Mouse (Mus musculus) hindbrain, embryonic 15.5 days (tissue): ENCODE data around the gene Ikzf5. TPM values are rescaled to one million over a fixed set of nuclear protein-coding genes. Genes with fewer than 3 reads are reported as not detected.
A peak's percentile ranks its signal among the peaks of the same experiment; 100 is the strongest.
"Not testable (repeated sequence)": the region's sequence is repeated elsewhere in the genome, so short reads cannot be mapped to it uniquely, and the experiment has no call there.

Source experiments
- ATAC-seq: fragments of 200-750 bp; cut with Nextera tagmentation; 2 replicates; pipeline ENCODE4 v1.8.0; 2017; ENCODE audit warnings: low read depth, moderate number of reproducible peaks, moderate TSS enrichment; ENCODE audit not compliant: low FRiP score
- H3K27ac ChIP-seq: fragments of 300-500 bp; sonication (generic); replicated peaks from 2 replicates; pipeline ENCODE4 v1.5.1; 2015; ENCODE audit warnings: mild to moderate bottlenecking, inconsistent platforms
- H3K27me3 ChIP-seq: fragments of 300-500 bp; sonication (generic); 2 replicates; pipeline ENCODE4 v1.6.1; 2015; ENCODE audit warnings: control low read depth, inconsistent platforms
- H3K36me3 ChIP-seq: fragments of 300-500 bp; sonication (generic); 2 replicates; pipeline ENCODE4 v1.6.1; 2015; ENCODE audit warnings: control low read depth, inconsistent platforms
- H3K4me1 ChIP-seq: fragments of 300-500 bp; sonication (generic); replicated peaks from 2 replicates; pipeline ENCODE4 v1.6.1; 2015; ENCODE audit warnings: control low read depth, inconsistent platforms
- H3K4me2 ChIP-seq: fragments of 300-500 bp; sonication (generic); 2 replicates; pipeline ENCODE4 v1.6.1; 2015; ENCODE audit warnings: moderate library complexity, mild to moderate bottlenecking, inconsistent platforms
- H3K4me3 ChIP-seq: fragments of 300-500 bp; sonication (generic); 2 replicates; pipeline ENCODE4 v1.5.1; 2015; ENCODE audit warnings: mild to moderate bottlenecking, inconsistent platforms
- H3K9ac ChIP-seq: fragments of 300-500 bp; sonication (generic); 2 replicates; pipeline ENCODE4 v1.6.1; 2015; ENCODE audit warnings: inconsistent platforms
- H3K9me3 ChIP-seq: fragments of 300-500 bp; sonication (generic); 2 replicates; pipeline ENCODE4 v1.6.1; 2016; ENCODE audit warnings: control low read depth, inconsistent platforms
- whole genome bisulfite sequencing: fragments of 180-500 bp; shearing (Covaris S2); methylation state at CpG from one replicate; pipeline ENCODE4 v1.1.7; 2015; 5-methylcytosine and 5-hydroxymethylcytosine counted together
- polyA plus RNA-seq: library from polyadenylated mRNA; unstranded; fragments of >200 nt; fragmentation: Nextera tagmentation; extraction: Ambion mirVana; gene quantifications from 2 replicates; pipeline ENCODE4 v1.2.1, GENCODE M21; 2015

Ikzf5 gene
- 10.4 and 13.4 TPM in 2 replicates for polyA plus RNA-seq

- Histone ChIP-seq H3K4me2 (peak within 1 kb of the TSS; percentile 77), H3K9ac (peak within 1 kb of the TSS; percentile 95), H3K9me3 (no peaks in the 10 kb centered on the region), H3K4me1 (peaks cover 36% of the 10 kb centered on the region), H3K4me3 (peak within 1 kb of the TSS; percentile 99), H3K36me3 (no peaks in the 10 kb centered on the region), H3K27me3 (no peaks in the 10 kb centered on the region), H3K27ac (peak within 1 kb of the TSS; percentile 82)
- under 1% methylated on average over 42 of the region's 42 CpGs for WGBS
- peak; percentile 98 for ATAC-seq
Measured at GRCm38 (mm10) chr7:131410416-131411058, at the start of gene Ikzf5, which contains the start of gene Acadsb. Ikzf5 (minus strand) TSS chr7:131410521. Acadsb (plus strand) TSS chr7:131410601.

DNA sequence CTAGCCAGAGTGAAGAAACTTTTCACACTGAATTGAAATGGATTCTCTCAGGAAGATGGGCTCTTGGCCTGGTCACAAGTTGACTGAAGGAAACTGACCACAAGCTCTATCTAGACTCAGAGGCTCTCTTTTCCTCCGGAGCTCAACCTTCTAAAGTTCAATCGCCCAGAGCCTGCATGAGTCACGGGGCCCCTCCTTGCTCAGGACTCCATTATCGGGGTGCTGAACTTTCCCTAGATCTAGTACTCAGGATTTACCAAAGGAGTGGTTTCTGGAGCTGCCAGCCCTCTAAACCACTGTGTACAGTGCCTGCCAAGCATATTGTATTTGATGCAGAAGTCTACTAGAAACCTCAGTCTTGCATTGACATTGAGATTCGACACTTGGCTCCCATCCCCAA, 46.4 kb upstream of the Ikzf5 start:
- Histone ChIP-seq H3K36me3 (no peaks in the 10 kb centered on the region), H3K27me3 (no peaks in the 10 kb centered on the region), H3K27ac (no peak overlapping the region), H3K9ac (no peak overlapping the region), H3K4me2 (no peak overlapping the region), H3K4me3 (no peak overlapping the region), H3K4me1 (no peaks in the 10 kb centered on the region), H3K9me3 (no peaks in the 10 kb centered on the region)
- ATAC-seq = no peak
- 93% methylated on average over 5 of the region's 5 CpGs for WGBS

DNA sequence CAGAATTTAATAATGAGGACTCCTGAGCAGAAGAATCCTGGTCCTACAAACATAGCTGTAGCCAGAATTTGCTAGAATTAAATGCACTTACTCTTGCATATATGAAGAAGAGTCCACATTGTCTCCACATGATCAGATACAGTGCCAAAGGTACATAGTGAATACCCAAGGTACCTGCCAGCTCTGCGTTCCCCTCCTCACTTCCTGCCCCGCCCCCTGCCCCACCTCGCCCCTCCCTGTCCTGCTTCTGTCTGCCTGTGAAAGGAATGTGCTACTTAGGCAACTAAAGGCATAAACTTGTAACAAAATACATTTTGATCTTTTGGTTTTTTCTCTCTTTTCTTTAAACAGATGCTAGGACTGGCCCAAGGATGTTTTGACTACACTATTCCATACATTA, 26.7 kb upstream of the Ikzf5 start:
- H3K27ac ChIP-seq = no peak overlapping the region
- H3K36me3 ChIP-seq = peaks cover 17% of the 10 kb centered on the region; the same call in 1 of the 2 replicates
- no peak overlapping the region for H3K4me3 ChIP-seq
- no peak overlapping the region for H3K4me2 ChIP-seq
- H3K4me1 ChIP-seq = no peaks in the 10 kb centered on the region
- 79% methylated on average over 3 of the region's 3 CpGs for WGBS
- no peak overlapping the region for H3K9ac ChIP-seq
- no peaks in the 10 kb centered on the region for H3K27me3 ChIP-seq
- no peak for ATAC-seq
- H3K9me3 ChIP-seq = no peaks in the 10 kb centered on the region

GRCm38 (mm10) chr7:131434276-131434675, 24.0 kb upstream of the Ikzf5 start:
- no peak overlapping the region for H3K4me2 ChIP-seq
- no peak for ATAC-seq
- no peak overlapping the region for H3K4me3 ChIP-seq
- H3K4me1 ChIP-seq = no peaks in the 10 kb centered on the region
- H3K9ac ChIP-seq = no peak overlapping the region
- no peaks in the 10 kb centered on the region for H3K9me3 ChIP-seq
- no peaks in the 10 kb centered on the region for H3K27me3 ChIP-seq
- 83% methylated on average over 1 of the region's 1 CpGs for WGBS
- no peak overlapping the region for H3K27ac ChIP-seq
- H3K36me3 ChIP-seq = peaks cover 30% of the 10 kb centered on the region

DNA sequence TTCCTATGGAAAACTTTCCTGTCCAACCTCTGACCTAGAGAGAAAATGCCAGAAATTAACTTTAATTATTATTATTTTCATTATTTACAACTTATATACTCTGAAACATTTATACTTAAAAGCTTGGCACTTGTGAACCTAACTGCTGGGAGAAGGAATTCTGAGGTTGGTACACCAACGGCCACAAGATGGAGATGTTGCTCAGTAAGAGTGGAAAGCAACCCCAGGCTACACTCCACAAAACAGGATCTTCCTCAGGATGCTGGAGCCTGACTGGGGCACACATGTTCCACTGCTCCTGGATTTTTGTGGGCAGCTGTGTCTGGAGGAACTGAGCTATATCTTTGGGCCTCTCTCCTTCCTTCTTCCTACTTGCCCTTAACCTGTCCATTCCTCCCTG, 21.9 kb upstream of the Ikzf5 start:
- H3K36me3 ChIP-seq = peaks cover 38% of the 10 kb centered on the region
- peak; percentile 38; the same call in 1 of the 2 replicates for ATAC-seq
- no peaks in the 10 kb centered on the region for H3K27me3 ChIP-seq
- H3K4me2 ChIP-seq = no peak overlapping the region
- H3K27ac ChIP-seq = no peak overlapping the region
- no peaks in the 10 kb centered on the region for H3K9me3 ChIP-seq
- no peaks in the 10 kb centered on the region for H3K4me1 ChIP-seq
- H3K4me3 ChIP-seq = no peak overlapping the region
- WGBS = 18% methylated on average over 1 of the region's 1 CpGs
- no peak overlapping the region for H3K9ac ChIP-seq

GRCm38 (mm10) chr7:131427331-131427730, 17.0 kb upstream of the Ikzf5 start:
- no peak for ATAC-seq
- Histone ChIP-seq H3K36me3 (peaks cover 46% of the 10 kb centered on the region), H3K4me1 (no peaks in the 10 kb centered on the region), H3K9ac (no peak overlapping the region), H3K4me3 (no peak overlapping the region), H3K9me3 (no peaks in the 10 kb centered on the region), H3K27ac (no peak overlapping the region), H3K27me3 (no peaks in the 10 kb centered on the region), H3K4me2 (no peak overlapping the region)
- 89% methylated on average over 5 of the region's 5 CpGs for WGBS

GRCm38 (mm10) chr7:131424912-131425311, 14.6 kb upstream of the Ikzf5 start:
- H3K4me2 ChIP-seq = no peak overlapping the region
- no peak overlapping the region for H3K27ac ChIP-seq
- no peak overlapping the region for H3K9ac ChIP-seq
- no peaks in the 10 kb centered on the region for H3K4me1 ChIP-seq
- H3K9me3 ChIP-seq = no peaks in the 10 kb centered on the region
- H3K4me3 ChIP-seq = no peak overlapping the region
- no peak for ATAC-seq
- H3K27me3 ChIP-seq = no peaks in the 10 kb centered on the region
- WGBS = 84% methylated on average over 2 of the region's 2 CpGs
- peaks cover 30% of the 10 kb centered on the region for H3K36me3 ChIP-seq

GRCm38 (mm10) chr7:131417605-131418004, 7.3 kb upstream of the Ikzf5 start:
- Histone ChIP-seq H3K9ac (no peak overlapping the region), H3K4me3 (no peak overlapping the region), H3K4me2 (no peak overlapping the region), H3K9me3 (no peaks in the 10 kb centered on the region), H3K4me1 (peaks cover under 1% of the 10 kb centered on the region; the same call in 1 of the 2 replicates), H3K36me3 (no peaks in the 10 kb centered on the region), H3K27ac (no peak overlapping the region), H3K27me3 (no peaks in the 10 kb centered on the region)
- ATAC-seq = no peak

GRCm38 (mm10) chr7:131416742-131417141, 6.4 kb upstream of the Ikzf5 start:
- H3K4me3 ChIP-seq, H3K4me2 ChIP-seq, H3K27ac ChIP-seq, H3K4me1 ChIP-seq, H3K27me3 ChIP-seq, ATAC-seq, H3K9me3 ChIP-seq, H3K9ac ChIP-seq, H3K36me3 ChIP-seq: not testable (repeated sequence)

DNA sequence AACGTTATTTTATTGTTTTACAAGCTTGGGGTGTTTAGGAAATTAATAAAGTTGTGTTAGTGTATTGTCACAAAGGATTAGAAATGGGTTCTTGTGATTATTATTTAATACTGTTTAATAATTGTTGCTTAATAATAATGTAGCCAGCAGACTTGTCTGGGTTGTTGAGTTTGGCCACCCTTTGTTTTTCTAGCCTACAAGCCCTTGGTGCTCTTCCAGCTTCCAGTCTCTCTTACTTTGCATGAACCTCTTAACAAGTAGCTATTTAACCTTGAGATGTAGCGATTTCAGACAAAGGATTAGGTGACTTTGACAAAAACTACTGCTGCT, 1.6 kb upstream of the Ikzf5 start:
- Histone ChIP-seq H3K4me1 (peaks cover 36% of the 10 kb centered on the region), H3K9ac (no peak overlapping the region), H3K27ac (no peak overlapping the region), H3K9me3 (no peaks in the 10 kb centered on the region), H3K36me3 (no peaks in the 10 kb centered on the region), H3K4me3 (peak overlapping the region; percentile 99), H3K27me3 (no peaks in the 10 kb centered on the region), H3K4me2 (peak overlapping the region; percentile 77)
- 72% methylated on average over 2 of the region's 2 CpGs for WGBS
- ATAC-seq = no peak

- WGBS = 59% methylated on average over 10 of the region's 10 CpGs
- Histone ChIP-seq H3K4me1 (peaks cover 36% of the 10 kb centered on the region), H3K9ac (peak overlapping the region; percentile 95), H3K36me3 (no peaks in the 10 kb centered on the region), H3K27me3 (no peaks in the 10 kb centered on the region), H3K9me3 (no peaks in the 10 kb centered on the region), H3K4me2 (peak overlapping the region; percentile 77), H3K4me3 (peak overlapping the region; percentile 99), H3K27ac (no peak overlapping the region; the same call in 1 of the 2 replicates)
- ATAC-seq = no peak
Measured at GRCm38 (mm10) chr7:131411221-131411940, 1.1 kb upstream of the Ikzf5 start.

GRCm38 (mm10) chr7:131409988-131410385, 334 bp downstream of the Ikzf5 start:
- Histone ChIP-seq H3K9ac (peak overlapping the region; percentile 95), H3K4me3 (peak overlapping the region; percentile 99), H3K4me2 (peak overlapping the region; percentile 77), H3K4me1 (peaks cover 36% of the 10 kb centered on the region), H3K27me3 (no peaks in the 10 kb centered on the region), H3K27ac (peak overlapping the region; percentile 82), H3K9me3 (no peaks in the 10 kb centered on the region), H3K36me3 (no peaks in the 10 kb centered on the region)
- under 1% methylated on average over 38 of the region's 38 CpGs for WGBS
- peak; percentile 77 for ATAC-seq
